Mouse (Mus musculus): Measurements from ENCODE around the gene Mapre1.
"Not testable (repeated sequence)": the region's sequence is repeated elsewhere in the genome, so short reads cannot be mapped to it uniquely, and the experiment has no call there.

Mapre1 gene

DNA sequence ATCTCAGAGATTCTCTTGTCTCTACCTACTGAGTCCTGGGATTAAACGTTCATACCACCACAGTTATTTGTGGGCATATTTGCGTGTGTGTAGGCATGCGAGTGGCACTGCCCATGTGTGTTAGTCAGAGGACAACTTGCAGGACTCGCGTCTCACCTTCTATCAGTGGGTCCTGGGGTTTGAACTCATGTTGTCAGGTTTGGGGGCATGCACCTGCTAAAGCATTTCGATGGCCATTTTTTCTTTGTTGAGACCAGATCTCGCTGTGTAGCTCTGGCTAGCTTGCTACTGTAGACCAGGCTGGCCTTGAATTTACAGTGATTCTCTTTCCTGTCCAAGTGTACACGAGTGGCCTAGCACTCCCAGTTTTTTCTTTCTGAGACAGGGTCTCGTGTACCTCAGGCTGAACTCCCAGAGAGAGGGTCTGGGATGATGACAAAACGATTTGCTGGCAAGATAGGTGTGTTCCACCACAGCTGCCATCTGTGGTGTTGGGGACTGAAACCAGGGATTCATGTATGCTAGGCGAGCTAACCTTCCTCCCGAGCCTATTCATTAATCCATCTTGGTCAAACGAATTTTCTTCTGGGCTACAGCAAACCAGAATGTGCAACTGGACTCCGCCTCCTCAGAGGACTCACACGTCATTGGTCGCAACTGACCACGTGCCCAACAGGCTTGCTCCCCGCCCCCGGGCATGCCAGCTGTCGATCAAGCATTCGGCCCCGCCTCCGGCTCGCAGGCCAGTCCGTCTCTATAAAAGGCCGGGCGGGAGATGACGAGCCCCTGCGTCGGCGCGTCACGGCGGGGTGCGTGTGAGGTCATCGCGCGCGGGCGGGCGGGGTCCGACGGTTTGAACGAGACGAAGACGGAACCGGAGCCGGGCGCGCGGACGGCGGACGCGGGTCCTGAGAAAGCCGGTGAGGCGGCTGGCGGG is at the start of gene Mapre1:
TSS of gene Mapre1 (plus strand) at position 775 of the 937 bp plus-strand sequence.
- peak; percentile 99 to 100 for DNase-seq

DNA sequence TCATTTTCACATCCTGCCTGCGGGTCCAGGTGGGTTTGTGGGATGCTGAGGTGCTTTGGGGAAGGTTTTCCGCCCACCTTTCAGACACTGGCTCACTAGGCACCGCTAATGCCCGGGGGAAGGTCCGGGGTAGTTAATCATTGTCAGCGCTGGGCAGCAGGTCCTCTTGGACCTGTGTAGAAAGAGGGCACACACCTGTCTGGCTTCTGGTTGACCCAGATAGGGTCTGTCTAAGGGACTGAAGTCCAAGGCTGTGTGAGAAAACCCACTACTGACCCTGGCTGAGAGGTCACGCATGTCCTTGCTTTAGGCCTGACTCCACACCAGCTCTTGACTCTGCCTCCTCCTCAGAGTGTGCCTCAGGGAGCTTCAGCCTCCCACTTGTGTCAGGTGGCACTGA is 47.7 kb upstream of the Mapre1 start:
- not testable (repeated sequence) for DNase-seq

DNA sequence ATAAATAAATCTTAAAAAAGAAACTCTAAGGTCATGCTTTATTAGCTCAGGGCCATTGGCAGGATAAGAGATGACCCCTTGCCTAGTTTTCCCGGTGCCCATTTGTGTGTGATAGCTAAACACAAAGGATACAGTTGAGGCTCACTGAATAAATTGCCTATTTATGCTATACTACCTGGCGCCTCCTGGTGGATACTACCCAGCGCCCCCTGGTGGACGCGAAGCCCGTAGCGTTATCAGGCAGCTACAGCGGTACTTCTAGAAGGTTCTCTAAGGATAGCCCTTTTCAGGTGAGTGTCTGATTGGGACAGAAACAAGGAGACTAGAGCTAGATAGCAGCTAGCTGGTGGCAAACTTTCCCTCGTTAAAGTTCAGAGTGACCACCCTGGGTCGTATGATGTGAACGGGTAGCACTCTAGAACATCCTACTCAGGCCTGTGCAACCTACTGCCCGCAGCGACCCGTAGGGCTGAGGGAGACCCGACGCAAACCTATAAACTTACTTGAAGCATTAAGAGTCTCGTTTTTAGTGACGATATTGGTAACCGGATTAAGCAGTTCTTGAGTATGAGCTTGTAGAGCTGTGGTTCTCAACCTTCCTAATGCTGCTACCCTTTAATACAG is 46.5 kb upstream of the Mapre1 start:
- DNase-seq = peak; percentile 22 to 64

DNA sequence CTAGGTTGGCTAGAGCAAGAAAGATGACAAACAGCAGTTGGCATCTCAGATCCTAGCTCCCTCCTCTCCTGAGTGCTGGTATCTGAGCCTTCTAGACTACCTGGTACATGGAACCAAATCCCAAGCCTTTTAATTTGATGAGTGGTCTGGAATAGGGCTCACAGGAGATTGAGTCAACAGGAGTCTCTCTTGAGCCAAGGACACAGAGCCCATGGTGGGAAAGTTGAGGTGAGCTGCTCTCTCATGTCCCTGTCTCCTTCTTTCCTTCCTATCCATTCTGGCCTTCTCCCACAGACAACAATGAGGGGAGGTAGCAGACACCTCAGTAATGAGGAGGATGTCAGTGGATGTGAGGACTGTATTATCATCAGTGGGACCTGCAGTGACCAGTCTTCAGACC is 44.7 kb upstream of the Mapre1 start, which contains the start of gene Dnmt3c:
TSS of gene Dnmt3c (plus strand) at position 301 of the 400 bp plus-strand sequence.
- no peak for DNase-seq

GRCm38 (mm10) chr2:153703389-153703788 is 37.7 kb upstream of the Mapre1 start:
- DNase-seq = no peak

DNA sequence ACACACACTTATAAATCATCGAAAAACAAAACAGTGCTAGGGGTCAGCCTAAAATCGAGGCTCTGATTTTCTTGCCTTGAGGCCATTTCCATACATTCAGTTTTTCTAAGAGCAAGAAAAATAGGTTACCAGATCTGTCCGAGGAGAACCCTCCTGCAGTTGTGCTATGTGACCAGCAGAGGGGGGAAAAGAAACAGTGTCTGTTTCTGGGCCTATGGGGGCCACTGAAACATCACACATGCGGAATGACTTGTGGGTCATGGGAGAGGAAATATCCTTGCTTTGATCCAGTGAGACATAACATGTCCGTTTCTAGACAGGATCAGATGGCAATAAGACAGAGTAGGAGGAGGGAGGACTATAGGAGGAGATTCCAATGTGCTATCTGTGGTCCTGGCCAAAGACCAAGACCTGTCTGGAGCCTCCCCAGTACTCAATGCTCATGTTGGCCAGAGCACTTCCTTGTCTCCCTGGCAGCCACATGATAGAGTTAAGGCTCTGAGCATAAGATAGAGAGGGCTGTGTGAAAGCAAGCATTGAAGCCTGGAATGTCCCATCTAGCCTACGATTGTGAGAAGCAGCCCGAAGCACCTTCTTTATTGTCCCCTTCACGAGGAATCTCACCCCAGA is 30.3 kb upstream of the Mapre1 start:
- DNase-seq = peak; percentile 17 to 36

GRCm38 (mm10) chr2:153712646-153713091 is 28.4 kb upstream of the Mapre1 start:
- DNase-seq = peak in 1 of 2 experiments; percentile 10

- peak; percentile 47 to 62 for DNase-seq
Measured at GRCm38 (mm10) chr2:153713227-153713626, 27.8 kb upstream of the Mapre1 start.

DNA sequence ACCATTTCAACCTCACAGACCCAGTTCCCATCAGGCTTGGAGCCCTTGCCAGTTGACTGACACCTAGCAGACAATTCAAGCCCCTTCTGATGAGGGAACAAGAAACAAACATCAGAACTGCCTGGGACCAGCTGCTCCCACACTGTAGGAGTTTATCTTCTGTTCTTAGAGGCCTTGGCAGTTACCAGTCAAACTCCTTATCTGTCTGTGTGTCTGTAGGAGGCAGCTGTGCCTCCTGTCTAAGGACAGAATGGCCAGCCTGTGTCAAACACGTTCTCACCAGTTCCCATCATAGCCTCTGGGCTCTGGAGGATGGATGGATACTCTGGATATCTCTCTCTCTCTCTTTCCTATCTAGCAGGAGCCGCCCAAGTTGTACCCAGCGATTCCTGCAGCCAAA is 23.2 kb upstream of the Mapre1 start:
- not testable (repeated sequence) for DNase-seq

DNA sequence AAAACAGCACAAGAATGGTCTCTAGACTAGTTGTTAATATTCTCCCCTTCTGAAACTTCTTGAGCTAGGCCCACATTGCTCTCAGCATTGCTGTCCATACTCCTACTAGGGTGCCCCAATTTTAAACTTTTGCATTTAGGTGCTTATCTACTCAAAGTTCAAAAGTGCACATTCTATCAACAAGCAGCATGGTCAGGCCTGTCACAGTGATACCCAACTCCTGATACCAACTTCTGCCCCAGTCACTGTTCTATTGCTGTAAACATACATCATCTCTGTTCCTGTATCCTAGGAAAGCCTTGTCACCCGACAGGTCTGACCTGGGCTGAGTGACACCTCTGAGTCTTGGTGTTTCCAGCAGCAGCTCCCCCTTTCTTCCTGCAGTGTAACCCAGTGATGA is 18.0 kb upstream of the Mapre1 start:
- no peak for DNase-seq

DNA sequence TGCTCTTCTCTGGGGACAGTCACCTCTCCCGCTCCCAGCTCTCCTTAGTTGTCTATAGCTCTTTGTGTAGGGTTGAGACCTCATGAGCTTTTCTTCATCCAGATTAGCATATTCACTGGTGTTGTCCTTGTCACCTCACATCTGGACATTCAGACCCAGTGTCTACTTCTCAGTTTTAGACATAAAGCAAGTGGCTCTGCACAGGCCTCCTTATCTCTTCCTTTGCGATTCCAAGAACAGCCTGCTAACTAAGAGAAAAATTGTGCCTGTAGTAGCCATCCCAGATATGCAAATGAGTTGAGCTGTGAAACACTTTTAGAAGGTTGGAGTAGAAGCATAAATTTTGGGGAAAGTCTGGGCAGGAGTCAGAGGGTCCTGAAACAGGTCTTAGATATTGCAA is 16.6 kb upstream of the Mapre1 start:
- no peak for DNase-seq

DNA sequence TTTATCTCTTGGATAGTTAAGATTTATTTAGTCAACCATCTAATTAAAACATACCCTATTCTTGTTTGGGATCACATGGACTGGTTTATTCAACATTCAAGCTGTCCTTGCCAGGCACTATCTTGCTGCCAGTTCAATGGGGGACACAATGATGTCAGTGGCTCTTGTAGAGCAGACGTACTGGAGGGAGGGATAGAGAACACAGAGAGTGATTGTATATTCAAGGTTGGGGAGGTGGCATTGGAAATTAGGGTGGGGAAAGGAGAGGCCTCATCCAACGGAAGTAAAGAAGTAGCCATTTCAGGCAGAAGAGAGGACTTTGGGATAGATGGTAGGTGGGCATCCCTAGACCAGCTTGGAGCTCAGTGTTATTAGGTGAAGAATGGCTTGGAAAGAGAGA is 16.2 kb upstream of the Mapre1 start:
- no peak for DNase-seq

GRCm38 (mm10) chr2:153725291-153725690 is 15.8 kb upstream of the Mapre1 start:
- no peak for DNase-seq

DNA sequence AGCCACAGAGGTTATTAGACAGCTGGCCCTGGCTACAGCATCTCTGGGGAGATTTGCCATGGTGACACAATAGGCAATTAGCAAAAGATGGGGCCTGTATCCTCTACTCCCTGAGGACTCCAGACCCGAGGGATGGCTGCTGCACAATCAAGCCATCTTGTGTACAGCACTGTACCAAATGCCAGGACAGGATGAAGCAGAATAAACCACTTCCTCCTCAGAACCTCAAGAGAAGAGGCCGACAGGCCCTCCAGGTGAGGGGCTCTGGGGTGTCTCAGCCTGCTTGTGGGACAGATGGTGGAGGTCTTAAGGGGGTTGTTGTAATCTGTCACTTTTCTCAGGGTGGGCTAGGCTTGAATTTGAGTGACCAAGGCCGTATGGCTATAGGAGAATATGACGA is 7.0 kb upstream of the Mapre1 start:
- no peak for DNase-seq

- no peak for DNase-seq
Measured at GRCm38 (mm10) chr2:153741437-153742065, 477 bp downstream of the Mapre1 start.

DNA sequence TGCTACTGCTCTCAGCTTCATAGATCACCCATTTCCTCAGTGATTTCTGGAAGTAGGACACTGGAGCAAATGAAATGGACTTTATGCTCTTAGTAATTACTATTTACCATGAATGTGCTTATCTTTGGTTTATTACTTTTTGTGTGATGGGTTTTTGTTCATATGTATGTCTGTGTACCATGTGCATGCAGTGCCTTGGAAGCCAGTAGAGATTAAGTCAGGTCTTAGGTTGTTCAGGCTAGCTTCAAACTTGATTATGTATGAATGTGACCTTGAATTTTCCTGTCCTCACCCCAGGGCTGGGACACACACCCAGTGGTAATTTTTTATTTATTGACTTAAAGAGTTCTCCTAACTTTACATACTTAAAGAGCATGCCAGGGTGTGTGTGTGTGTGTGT is 6.9 kb downstream of the Mapre1 start:
- DNase-seq = no peak

DNA sequence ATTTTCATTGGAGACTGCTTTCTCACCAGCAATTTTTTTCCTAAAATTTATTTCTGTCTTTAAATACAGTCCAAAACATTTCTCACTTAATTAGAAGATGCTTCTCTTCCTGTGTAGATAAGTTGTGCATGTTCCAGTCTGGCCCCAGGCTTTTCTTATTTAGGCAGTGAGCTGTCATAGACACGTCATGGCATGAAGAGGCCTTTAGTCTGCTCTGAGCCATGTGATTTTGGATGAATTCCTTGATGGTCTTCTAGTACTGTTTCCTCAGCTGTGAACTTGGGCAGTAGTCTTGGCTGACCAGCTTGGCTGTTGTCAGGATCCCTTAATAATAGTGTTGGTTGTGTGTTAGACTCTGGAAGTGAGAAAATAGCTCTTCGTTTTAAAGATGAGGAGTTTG is 9.3 kb downstream of the Mapre1 start:
- no peak for DNase-seq

DNA sequence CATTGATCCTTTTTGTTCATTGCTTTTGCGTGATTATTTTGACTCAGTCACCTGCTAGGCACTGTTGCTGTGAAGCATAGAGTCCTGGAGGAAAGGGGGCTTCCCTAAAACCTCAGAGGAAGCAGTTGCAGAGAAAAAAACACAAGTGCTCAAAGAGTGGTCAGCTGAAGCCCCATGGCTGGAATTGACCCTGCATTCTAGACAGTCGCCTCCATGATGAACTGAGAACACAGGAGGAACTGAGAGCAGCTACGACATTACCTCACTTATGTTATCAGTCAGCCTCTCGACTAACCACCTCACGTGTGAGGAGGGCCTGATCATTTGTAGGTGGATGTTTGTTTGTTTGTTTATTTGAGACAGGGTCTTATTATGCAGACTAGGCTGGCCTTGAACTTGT is 21.0 kb downstream of the Mapre1 start:
- no peak for DNase-seq

- no peak for DNase-seq
Measured at GRCm38 (mm10) chr2:153767484-153767883, 26.4 kb downstream of the Mapre1 start.

DNA sequence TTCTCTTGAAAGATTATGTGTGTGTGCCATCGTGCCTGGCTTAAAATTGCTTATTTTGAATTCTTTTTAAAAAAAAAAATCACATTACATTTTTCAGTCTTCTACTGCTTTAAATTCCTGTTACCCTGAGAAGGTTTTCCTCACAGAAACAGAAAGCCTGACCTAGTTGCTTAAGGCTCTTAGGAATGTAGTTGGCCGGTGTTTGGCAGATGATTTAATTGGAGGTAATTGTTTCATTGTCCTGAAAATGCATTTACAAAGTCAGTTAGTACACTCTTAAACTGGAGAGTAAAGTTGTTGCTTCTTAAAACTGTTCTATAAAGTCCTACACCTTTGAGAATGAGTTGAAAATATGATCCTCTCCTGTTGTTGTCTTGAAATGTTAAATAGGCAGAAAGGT is 27.8 kb downstream of the Mapre1 start:
- DNase-seq = no peak

DNA sequence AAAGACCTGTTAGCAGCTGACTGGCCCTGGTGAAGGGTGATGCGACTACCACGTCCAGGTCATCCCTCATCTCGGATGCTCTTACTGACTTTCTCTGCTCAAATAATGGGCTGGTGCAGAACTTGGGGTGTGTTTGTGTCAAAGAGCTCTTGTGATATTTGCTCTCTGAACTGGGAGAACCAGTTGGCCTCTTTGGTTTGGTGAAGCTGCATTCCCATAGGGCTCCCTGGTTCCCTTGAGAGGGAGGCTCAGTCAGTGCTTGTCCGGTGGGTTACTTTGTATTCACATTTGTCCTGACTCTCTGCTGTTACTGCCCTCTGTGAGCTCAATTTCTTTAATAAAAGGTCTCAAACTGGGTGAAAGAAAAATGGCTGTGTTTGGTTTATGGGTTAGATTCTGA is 31.9 kb downstream of the Mapre1 start:
- DNase-seq = no peak

DNA sequence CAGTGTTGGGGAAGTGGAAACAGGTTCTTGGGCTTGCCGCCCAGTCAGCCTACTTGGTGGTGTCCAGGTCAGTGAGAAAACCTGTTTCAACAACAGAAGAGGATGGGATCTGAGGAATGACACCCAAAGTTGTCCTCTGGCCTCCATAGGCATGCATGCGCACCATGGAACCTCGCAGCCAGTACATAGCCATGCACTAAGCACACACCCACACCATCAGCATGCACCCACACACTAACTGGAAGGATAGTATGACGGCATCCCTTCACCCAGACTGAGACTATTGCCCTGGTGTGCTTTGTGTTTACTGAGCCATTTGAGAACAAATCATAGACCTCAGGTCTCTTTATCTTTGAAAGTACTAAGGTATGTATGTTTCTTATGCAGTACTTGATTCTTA is 34.4 kb downstream of the Mapre1 start:
- DNase-seq = no peak
